8 mouse cellular contexts compared by ENCODE assay signal in genomic region chr9:71894246-71894942, GRCm38 (mm10).
A peak's percentile ranks its signal among the peaks of the same experiment; 100 is the strongest.
DNase-seq lines count a peak whose midpoint lies in the region; ATAC-seq and TF ChIP-seq lines count a peak whose summit lies in the region.
"Had no signal": no experiment of that assay in that cellular context is flagged by ENCODE, and none has a peak within 500 bp of the region (broad histone marks: within the 10 kb centered on the region; RNA-seq: fewer than 3 reads in every experiment).

No protein-coding gene starts in this region.

- peak; percentile 41 for DNase-seq in lung, embryonic 14.5 days
- no peak for DNase-seq in lung, postnatal 14 days
- no peak for DNase-seq in limb, embryonic 14.5 days (ENCODE audit: low spot score)
- DNase-seq in right cerebral cortex, postnatal 4 days: no peak
- DNase-seq in spleen, adult 12 weeks (ENCODE audit: low spot score): no peak
- DNase-seq: cerebellum, adult 11 months had no signal

- TF ChIP-seq POLR2A in limb, embryonic 14.5 days (IDR thresholded peaks at IDR 0.05; ENCODE audit: borderline replicate concordance, extremely low read depth, insufficient read depth, insufficient read length): no peak

- no peaks in the 10 kb centered on the region for H3K9me3 ChIP-seq in lung, embryonic 14.5 days (ENCODE audit: low read depth, low read length)
- no peaks in the 10 kb centered on the region for H3K9me3 ChIP-seq in forebrain, embryonic 13.5 days (replicated peaks)
- H3K9me3 ChIP-seq in limb, embryonic 14.5 days (ENCODE audit: control insufficient read depth, low read length): no peaks in the 10 kb centered on the region
- no peaks in the 10 kb centered on the region for H3K9me3 ChIP-seq in stomach, embryonic 16.5 days (replicated peaks; ENCODE audit: control insufficient read depth, low read length)

- H3K4me1 ChIP-seq in lung, embryonic 14.5 days (ENCODE audit: insufficient read depth): peaks cover 3% of the 10 kb centered on the region
- peaks cover 44% of the 10 kb centered on the region for H3K4me1 ChIP-seq in forebrain, embryonic 13.5 days
- H3K4me1 ChIP-seq in limb, embryonic 14.5 days (ENCODE audit: control insufficient read depth, insufficient read depth, low read length): peaks cover 28% of the 10 kb centered on the region
- peaks cover 17% of the 10 kb centered on the region; the same call in 1 of the 2 replicates for H3K4me1 ChIP-seq in stomach, embryonic 16.5 days (ENCODE audit: control insufficient read depth, insufficient read depth, low read length)

- peak overlapping the region; percentile 86 for H3K27ac ChIP-seq in lung, embryonic 14.5 days (ENCODE audit: low read depth)
- no peak overlapping the region for H3K27ac ChIP-seq in forebrain, embryonic 13.5 days
- H3K27ac ChIP-seq in limb, embryonic 14.5 days (replicated peaks; ENCODE audit: low read depth, low read length): peak overlapping the region; percentile 76
- H3K27ac ChIP-seq in stomach, embryonic 16.5 days (ENCODE audit: low read length): peak overlapping the region; percentile 29; the same call in 1 of the 2 replicates

- TF ChIP-seq CTCF in lung, embryonic 14.5 days (IDR thresholded peaks at IDR 0.05; ENCODE audit: low read depth): no peak

- H3K4me3 ChIP-seq in lung, embryonic 14.5 days (ENCODE audit: low read depth, low read length): peak overlapping the region; percentile 42
- peak overlapping the region; percentile 28 for H3K4me3 ChIP-seq in forebrain, embryonic 13.5 days
- H3K4me3 ChIP-seq in limb, embryonic 14.5 days (replicated peaks; ENCODE audit: low read length): peak overlapping the region; percentile 35
- H3K4me3 ChIP-seq in stomach, embryonic 16.5 days (replicated peaks; ENCODE audit: low read length): peak overlapping the region; percentile 37

- H3K4me2 ChIP-seq in lung, embryonic 14.5 days: peak overlapping the region; percentile 55
- peak overlapping the region; percentile 52 for H3K4me2 ChIP-seq in forebrain, embryonic 13.5 days
- peak overlapping the region; percentile 38 for H3K4me2 ChIP-seq in limb, embryonic 14.5 days (replicated peaks; ENCODE audit: low read depth, low read length, severe bottlenecking)
- peak overlapping the region; percentile 45 for H3K4me2 ChIP-seq in stomach, embryonic 16.5 days (ENCODE audit: low read depth, low read length)

- no peaks in the 10 kb centered on the region for H3K27me3 ChIP-seq in lung, embryonic 14.5 days (ENCODE audit: insufficient read depth, low read length)
- H3K27me3 ChIP-seq in forebrain, embryonic 13.5 days: no peaks in the 10 kb centered on the region
- no peaks in the 10 kb centered on the region for H3K27me3 ChIP-seq in limb, embryonic 14.5 days (ENCODE audit: control insufficient read depth, insufficient read depth, low read length)
- no peaks in the 10 kb centered on the region for H3K27me3 ChIP-seq in stomach, embryonic 16.5 days (ENCODE audit: control insufficient read depth, insufficient read depth, low read length)

- ATAC-seq in lung, embryonic 14.5 days (ENCODE audit: insufficient read depth): no peak
- no peak for ATAC-seq in forebrain, embryonic 13.5 days
- 0 out of 2 replicates have a peak, but pooled peaks have one; percentile 3 for ATAC-seq in limb, embryonic 14.5 days (ENCODE audit: low FRiP score, low read depth)
- no peak for ATAC-seq in stomach, embryonic 16.5 days (ENCODE audit: insufficient read depth, low FRiP score)

- peak overlapping the region; percentile 59 for H3K9ac ChIP-seq in lung, embryonic 14.5 days
- H3K9ac ChIP-seq in forebrain, embryonic 13.5 days: peak overlapping the region; percentile 54; the same call in 1 of the 2 replicates
- peak overlapping the region; percentile 58 for H3K9ac ChIP-seq in limb, embryonic 14.5 days (ENCODE audit: low read depth, low read length, severe bottlenecking)
- H3K9ac ChIP-seq in stomach, embryonic 16.5 days (ENCODE audit: low read length): peak overlapping the region; percentile 51

- WGBS in lung, embryonic 14.5 days: 33% methylated on average over 11 of the region's 11 CpGs
- WGBS in forebrain, embryonic 13.5 days: 42% methylated on average over 11 of the region's 11 CpGs
- WGBS in limb, embryonic 14.5 days: 19% methylated on average over 11 of the region's 11 CpGs
- WGBS in stomach, embryonic 16.5 days: 50% methylated on average over 11 of the region's 11 CpGs

- H3K36me3 ChIP-seq in lung, embryonic 14.5 days (ENCODE audit: insufficient read depth): no peaks in the 10 kb centered on the region; the same call in 1 of the 2 replicates
- no peaks in the 10 kb centered on the region for H3K36me3 ChIP-seq in forebrain, embryonic 13.5 days (ENCODE audit: poor library complexity, severe bottlenecking)
- H3K36me3 ChIP-seq in limb, embryonic 14.5 days (ENCODE audit: control insufficient read depth, insufficient read depth, low read length): no peaks in the 10 kb centered on the region
- no peaks in the 10 kb centered on the region for H3K36me3 ChIP-seq in stomach, embryonic 16.5 days (ENCODE audit: control insufficient read depth, insufficient read depth, low read length)
